Mouse (Mus musculus) adrenal gland, adult 18-20 months (tissue): ENCODE measurements around the gene Slc25a41. TPM values are rescaled to one million over a fixed set of nuclear protein-coding genes. Genes with fewer than 3 reads are reported as not detected.
"Not testable (repeated sequence)": the region's sequence is repeated elsewhere in the genome, so short reads cannot be mapped to it uniquely, and the experiment has no call there.

Source experiments
- DNase-seq, 2 experiments: peaks; one replicate each; pipeline ENCODE4 v3.0.0; 2021 to 2022; ENCODE audit warnings: low spot score in 2 of 2
- long read RNA-seq, 2 experiments: library from polyadenylated mRNA; stranded (forward); transcript quantifications; one replicate each; pipeline ENCODE4 v2.0.0; 2021
- total RNA-seq, 2 experiments: library from RNA; stranded (reverse); gene quantifications; 1 replicate in 1 of 2; 2 replicates in 1 of 2; pipeline ENCODE4 v1.2.3; 2021

Slc25a41 gene
- not detected for total RNA-seq
- long read RNA-seq, experiment 1: 0 reads
- long read RNA-seq, experiment 2: 0 reads

- no peak for DNase-seq
Measured at GRCm38 (mm10) chr17:57041554-57041953, at the start of gene Slc25a41. Gene Slc25a41, minus strand, starts transcription at chr17:57041654.

- DNase-seq: no peak
Measured at GRCm38 (mm10) chr17:57087049-57087832, 45.8 kb upstream of the Slc25a41 start, which contains the start of gene Tubb4a. Gene Tubb4a, minus strand, starts transcription at chr17:57087782.

GRCm38 (mm10) chr17:57085970-57086757, 44.7 kb upstream of the Slc25a41 start:
- no peak for DNase-seq

- no peak for DNase-seq
Measured at GRCm38 (mm10) chr17:57082481-57082880, 41.0 kb upstream of the Slc25a41 start.

GRCm38 (mm10) chr17:57081234-57081842, 39.9 kb upstream of the Slc25a41 start:
- no peak for DNase-seq

GRCm38 (mm10) chr17:57079919-57080318, 38.5 kb upstream of the Slc25a41 start:
- no peak for DNase-seq

GRCm38 (mm10) chr17:57078336-57078735, 36.9 kb upstream of the Slc25a41 start, which contains the start of gene Dennd1c:
Gene Dennd1c, minus strand, starts transcription at chr17:57078514.
- DNase-seq: no peak

- no peak for DNase-seq
Measured at GRCm38 (mm10) chr17:57076916-57077315, 35.5 kb upstream of the Slc25a41 start.

GRCm38 (mm10) chr17:57070699-57071098, 29.2 kb upstream of the Slc25a41 start:
- DNase-seq: no peak

- DNase-seq: no peak
Measured at GRCm38 (mm10) chr17:57070272-57070671, 28.8 kb upstream of the Slc25a41 start.

- DNase-seq: no peak
Measured at GRCm38 (mm10) chr17:57066908-57067307, 25.5 kb upstream of the Slc25a41 start.

GRCm38 (mm10) chr17:57063031-57063430, 21.6 kb upstream of the Slc25a41 start:
- no peak for DNase-seq

- peak in 1 of 2 experiments; percentile 9 for DNase-seq
Measured at GRCm38 (mm10) chr17:57062548-57062947, 21.1 kb upstream of the Slc25a41 start.

- peak in 1 of 2 experiments; percentile 33 for DNase-seq
Measured at GRCm38 (mm10) chr17:57062011-57062521, 20.6 kb upstream of the Slc25a41 start.

GRCm38 (mm10) chr17:57061069-57061468, 19.6 kb upstream of the Slc25a41 start:
- DNase-seq: peak in 1 of 2 experiments; percentile 32

GRCm38 (mm10) chr17:57060231-57060801, 18.9 kb upstream of the Slc25a41 start:
- DNase-seq: peak; percentile 89 to 91

- DNase-seq: peak; percentile 50 to 58
Measured at GRCm38 (mm10) chr17:57059486-57059977, 18.1 kb upstream of the Slc25a41 start, which contains the start of gene Slc25a23. Gene Slc25a23, minus strand, starts transcription at chr17:57059863.

- peak; percentile 5 to 31 for DNase-seq
Measured at GRCm38 (mm10) chr17:57058891-57059485, 17.5 kb upstream of the Slc25a41 start, which contains the start of gene Crb3. Gene Crb3, plus strand, starts transcription at chr17:57059105.

GRCm38 (mm10) chr17:57056246-57056645, 14.8 kb upstream of the Slc25a41 start:
- DNase-seq: no peak

GRCm38 (mm10) chr17:57051679-57052078, 10.2 kb upstream of the Slc25a41 start:
- not testable (repeated sequence) for DNase-seq
